Mouse (Mus musculus) naive thymus-derived CD4-positive, alpha-beta T cell, adult 2 months (primary cell): ENCODE measurements around the gene Brox.
A peak's percentile ranks its signal among the peaks of the same experiment; 100 is the strongest.
"Not testable (repeated sequence)": the region's sequence is repeated elsewhere in the genome, so short reads cannot be mapped to it uniquely, and the experiment has no call there.

ENCODE experiments used
- DNase-seq: peaks from one replicate; pipeline ENCODE4 v3.0.0-alpha.2; 2011; ENCODE audit warnings: low read depth

Brox gene

DNA sequence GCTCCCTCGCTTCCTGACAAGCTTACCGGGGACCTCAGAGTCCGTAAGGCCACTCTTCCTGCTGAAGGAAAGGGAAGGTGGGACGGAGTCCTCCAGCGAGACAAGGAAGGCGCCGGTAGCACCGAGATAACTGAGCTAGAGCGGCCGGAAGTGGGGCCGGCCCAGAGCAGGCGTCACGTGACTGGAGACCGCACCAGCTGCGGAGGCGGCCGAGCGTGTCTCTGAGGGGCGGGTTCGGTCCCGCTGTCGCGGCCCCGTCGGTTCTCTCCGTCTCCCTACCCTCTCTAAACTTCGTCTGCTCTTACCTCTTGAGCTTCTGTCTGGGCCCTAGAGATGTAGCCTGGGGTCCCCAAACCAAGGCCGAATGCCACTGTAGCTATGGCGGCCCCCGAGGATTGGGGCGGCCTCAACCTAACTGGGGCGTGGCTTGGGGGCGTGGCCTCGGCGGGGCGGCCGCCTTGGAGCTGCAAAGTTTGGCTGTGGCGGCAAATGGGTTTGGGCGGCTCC lies at the start of gene Brox:
TSS of gene Brox (minus strand) at position 393 of the 507 bp plus-strand sequence.
- DNase-seq = peak; percentile 93

DNA sequence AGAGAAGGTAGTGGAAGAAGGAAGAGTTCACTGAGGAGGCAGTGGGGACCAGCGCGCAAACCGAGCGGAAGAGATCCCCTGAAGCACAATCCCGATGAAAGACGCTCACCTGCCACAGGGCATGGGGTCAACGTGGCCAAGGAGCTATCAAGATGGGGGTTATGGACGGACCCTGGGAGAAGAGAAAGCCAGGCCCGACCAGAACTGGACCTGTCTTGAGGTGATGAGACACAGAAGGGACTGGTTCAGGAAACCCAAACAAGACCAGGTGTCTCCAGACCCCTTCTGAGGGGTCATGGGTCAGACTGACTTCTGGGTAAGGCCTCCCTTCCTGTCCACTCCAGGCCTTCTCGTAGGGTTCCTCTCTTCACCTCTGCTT lies 48.7 kb upstream of the Brox start:
- no peak for DNase-seq

DNA sequence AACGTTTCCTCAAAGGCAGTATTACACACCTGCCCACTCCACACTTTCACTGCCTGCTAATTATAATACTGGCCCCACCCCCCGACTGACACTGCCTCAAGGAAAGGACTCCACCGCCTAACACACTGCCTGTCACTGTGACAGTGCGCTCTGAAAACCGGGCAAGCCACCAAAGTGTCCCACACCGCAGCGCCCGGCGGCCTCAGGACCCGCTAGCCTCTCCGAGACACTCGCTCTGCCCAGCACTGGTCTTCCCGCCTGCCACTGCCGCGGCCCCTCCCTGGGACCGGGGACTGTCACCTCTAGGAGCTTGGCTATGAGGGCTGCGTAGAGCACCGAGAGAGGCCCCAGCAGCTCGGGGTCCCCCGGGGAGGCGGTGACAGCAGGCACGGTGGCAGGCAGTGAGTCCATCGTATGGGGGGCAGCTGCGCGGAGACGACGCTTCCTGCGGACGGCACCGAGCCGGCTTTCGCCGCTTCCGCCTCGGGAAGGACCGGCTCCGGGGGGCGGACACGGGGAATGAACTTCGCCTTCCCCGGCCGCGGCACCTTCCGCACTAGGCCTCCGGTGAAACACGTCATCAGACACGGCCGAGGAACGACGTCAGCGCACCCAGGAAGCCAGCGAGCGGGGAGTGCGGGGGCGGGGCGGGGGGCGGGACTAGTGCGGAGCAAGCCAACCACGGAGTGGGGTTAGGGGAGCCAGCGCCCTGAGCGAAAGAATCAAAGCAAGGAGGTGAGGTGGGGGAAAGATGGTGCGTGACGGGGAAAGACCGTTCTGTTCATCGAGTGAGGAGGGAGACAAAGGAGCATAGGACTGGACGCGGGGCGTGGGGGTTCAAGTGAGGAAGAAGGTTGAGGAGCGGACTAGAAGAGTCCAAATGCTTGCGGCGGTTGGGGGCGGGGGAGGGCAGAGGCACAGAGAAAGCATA lies 48.1 kb upstream of the Brox start:
- DNase-seq = peak; percentile 95

DNA sequence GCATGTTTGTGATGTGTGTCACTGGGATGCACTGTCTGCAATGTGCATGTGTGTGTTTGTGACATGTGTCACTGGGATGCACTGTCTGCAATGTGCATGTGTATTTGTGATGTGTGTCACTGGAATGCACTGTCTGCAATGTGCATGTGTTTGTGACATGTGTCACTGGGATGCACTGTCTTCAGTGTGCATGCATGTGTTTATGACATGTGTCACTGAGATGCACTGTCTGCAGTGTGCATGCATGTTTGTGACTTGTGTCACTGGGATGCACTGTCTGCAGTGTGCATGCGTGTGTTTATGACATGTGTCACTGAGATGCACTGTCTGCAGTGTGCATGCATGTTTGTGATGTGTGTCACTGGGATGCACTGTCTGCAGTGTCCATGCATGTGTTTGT lies 45.8 kb upstream of the Brox start:
- not testable (repeated sequence) for DNase-seq

DNA sequence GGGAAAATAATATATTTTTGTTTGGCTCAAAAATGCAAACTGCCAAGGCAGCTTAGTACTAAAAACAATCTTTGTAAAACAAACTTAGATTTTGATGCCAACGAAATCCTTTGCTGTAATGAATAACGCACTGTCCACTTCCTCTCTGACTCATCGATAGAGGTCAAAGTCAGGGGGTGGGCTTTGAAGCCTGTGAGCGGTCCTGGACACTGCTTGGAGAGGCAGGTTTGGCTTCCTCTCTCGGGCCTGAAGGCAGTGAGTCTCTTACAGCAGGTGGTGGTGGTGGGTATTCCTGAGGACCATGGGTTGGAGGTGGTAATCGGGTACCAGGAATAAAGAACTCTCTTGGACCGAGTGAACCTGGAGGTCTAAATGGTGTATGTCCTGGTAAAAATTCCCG lies 30.1 kb upstream of the Brox start:
- no peak for DNase-seq

DNA sequence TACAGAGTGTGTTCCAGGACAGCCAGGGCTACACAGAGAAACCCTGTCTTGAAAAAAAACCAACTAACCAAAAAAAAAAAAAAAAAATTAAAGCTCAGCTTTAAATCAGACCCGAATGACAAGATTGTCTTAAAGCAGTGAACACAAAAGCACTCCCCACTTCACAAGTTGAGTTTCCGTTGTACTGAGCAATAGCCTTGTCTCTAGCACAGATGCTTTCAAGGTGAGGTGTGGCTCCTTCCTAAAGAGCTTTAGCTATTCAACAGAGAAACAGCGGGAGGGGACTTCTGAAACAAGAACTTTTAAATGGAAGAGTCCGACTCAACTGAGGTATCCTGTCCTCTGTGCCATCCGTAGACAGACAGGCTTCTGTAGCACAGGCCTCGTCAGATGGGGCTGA lies 27.4 kb upstream of the Brox start:
- no peak for DNase-seq

DNA sequence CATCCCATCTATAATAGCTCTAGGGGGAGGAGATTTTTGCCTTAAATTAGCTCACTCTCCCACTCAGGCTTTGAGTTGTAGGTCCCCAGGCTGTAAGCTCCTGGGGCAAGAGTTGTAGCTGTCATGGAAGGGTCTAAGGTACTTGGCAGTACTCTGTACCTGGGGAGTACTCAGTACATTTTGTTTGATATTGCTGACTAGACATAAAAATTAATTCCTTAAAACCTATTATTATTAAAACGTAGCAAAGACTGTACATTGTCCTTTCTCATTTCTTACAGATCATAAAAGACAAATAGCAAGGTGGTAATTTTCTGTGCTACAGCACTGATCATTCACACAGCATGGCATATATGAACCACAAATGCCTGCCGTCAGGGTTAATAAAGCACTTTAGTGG lies 26.9 kb upstream of the Brox start:
- no peak for DNase-seq

DNA sequence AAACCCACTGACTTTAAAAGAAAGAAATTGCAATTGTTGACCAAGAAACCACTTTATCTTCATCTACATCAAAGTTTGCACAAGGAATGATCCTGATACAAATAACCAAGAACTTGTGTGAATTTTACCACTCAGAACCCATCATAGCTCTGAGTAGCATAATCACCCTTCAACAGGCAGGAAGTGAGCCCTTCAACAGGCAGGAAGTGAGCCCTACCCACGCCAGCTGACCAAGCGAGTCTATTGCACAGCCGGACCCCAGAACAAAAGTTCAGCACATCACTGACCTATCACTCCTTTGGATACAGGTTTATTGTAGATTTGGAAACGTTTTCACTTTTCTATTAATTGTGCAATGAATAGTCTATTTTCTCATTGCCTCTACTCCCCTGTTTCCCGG lies 25.4 kb upstream of the Brox start:
- DNase-seq = not testable (repeated sequence)

DNA sequence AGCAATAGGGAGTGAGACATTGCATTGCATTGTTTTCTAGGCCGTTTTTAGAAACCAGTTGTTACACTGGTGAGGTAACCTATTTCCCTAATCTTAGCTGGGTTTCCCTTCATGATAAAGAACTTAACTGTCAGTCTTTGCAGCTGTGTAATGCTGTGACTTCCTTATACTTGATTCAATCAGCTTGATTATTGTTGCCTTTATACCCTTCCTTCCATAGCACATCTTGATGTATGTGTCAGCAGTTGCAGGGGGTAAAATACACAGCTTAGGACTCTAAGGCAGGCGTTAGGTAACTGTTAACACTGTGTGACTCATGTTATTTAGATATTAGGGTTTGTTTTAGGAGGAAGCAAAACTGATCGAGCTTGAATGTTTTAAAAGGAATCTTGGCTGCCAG lies 23.6 kb upstream of the Brox start:
- DNase-seq = no peak

DNA sequence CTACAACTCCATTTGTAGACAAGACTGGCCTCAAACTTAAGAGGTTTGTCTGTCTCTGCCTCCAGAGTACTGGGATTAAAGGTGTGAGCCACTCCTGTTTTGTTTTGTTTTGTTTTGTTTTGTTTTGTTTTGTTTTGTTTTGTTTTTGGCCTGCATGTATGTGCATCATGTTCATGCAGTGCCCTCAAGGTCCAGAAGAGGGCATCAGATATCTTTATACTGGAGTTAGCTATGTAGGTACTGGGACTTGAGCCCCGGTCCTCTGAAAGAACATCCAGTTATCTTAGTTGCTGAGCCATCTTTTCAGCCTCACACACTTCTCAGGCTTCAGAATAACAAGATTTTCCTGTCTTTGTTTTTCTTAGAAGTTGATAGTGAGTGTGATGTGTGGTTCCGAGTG lies 18.7 kb upstream of the Brox start:
- DNase-seq = peak; percentile 25

DNA sequence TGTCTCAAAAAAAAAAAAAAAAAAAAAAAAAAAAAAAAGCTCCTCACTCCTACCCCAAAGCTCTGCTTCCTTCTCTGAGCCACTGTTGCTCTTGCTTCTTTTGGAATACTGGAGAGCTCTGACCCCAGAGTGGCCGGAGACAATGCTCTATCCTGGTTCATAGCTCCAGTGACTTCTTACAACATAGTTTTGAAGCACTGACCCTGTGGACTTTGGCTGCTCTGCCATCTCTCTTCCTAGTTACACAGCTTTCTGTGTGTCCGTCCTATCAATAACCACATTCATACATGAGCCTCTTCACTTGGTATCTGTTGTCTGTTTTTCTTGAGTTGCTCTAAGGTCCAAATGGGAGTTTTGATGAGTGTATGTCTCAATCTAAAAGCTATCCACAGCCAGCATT lies 15.0 kb upstream of the Brox start:
- no peak for DNase-seq

DNA sequence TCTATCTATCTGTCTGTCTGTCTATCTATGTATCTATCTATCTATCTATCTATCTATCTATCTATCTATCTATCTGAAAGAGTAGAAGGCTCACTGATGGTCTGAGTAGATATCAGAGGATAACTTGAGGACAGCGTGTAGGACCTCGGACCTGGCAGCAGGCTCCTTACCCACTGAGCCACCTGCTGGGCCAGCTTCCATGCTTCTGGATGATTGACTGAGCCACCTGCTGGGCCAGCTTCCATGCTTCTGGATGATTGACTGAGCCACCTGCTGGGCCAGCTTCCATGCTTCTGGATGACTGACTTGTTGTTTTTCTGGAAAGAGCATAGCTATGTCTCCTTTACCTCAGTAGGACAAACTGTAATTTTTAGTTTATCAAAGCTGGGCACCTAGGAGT lies 12.5 kb upstream of the Brox start:
- DNase-seq = not testable (repeated sequence)

DNA sequence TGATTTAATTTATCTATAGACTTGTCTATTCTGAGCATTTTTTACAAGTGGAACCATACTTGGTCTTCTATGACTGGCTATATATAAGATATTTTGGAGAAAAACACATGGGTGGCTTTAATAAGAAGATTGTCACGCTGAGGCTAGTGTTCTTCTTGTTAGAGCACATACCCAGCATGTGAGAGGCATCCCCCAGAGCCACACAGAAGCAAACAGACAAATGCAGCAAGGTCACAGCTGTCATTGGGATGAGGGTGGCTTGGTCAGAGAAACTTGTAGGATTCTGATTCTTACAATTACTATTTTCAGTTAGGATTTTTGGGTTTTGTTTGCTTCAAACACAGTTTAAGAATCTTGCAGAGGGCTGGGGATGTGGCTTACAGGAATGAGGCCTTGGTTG lies 11.4 kb upstream of the Brox start:
- no peak for DNase-seq

DNA sequence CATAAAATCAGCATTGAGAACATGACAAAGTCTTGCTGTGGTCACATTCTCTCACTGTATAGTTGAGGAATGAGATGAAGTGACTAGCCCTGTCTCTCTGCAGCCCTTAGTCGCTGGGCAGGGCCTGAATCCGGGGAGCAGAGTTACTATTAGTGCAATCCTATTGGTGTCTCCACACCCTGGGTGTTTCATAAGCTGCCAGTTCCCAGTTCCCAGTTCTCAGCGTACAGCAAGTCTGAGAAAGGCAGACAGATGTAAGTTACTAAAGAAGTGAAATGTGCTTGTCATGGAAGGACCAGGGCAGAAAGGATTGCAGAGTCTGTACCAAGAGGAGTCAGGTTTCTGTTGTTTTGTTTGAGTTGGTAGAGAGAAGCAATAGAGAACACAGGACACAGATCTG lies 10.5 kb upstream of the Brox start:
- DNase-seq = no peak

DNA sequence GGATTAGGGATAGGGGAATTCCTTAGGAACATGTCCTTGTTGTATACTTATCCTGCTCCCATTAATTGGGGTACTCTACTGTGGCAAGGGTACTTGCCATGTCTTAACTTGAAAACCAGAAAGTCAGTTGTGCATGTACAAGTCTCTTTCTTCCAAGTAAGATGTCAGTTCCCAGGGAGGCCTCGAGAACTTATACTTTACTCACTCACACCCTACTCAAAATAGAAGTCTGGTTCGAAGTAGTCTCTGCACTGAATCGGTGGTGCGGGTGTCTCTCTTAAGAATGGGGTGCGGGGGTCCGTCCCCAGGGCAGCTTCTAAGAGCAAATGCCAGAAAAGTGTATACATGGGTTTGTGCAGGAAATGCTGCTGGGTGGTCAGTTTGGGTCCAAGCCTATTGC lies 2.1 kb upstream of the Brox start:
- peak; percentile 92 for DNase-seq

DNA sequence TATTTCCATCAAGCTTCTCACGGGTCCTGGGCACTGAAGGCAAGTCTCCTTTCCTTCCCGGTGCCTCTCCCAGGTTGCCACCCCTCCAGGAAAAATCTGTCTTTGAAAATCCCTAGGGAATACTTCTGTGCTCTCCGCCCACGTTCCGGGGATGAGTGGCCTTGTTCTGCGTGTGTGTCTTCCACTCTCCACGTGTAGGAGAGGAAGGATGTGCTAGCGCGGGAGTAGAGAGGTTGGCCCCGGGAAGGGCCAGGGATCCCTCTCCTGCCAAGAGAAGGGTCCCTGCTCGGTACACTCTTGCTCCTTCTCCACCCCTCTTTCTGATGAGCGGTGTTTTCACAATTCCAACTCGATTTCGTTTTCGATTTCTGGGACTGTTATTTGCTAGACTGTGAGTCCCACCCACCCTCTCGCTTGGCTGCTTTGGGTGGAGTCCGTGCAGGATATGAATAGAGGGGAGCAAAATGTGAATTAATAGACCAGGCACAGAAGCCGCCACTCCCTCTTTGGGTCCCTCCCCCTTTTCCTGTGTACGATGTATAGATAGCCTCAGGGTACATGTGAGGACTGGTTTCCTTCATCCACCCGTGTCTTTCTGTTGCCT lies 919 bp upstream of the Brox start:
- DNase-seq = peak; percentile 59

DNA sequence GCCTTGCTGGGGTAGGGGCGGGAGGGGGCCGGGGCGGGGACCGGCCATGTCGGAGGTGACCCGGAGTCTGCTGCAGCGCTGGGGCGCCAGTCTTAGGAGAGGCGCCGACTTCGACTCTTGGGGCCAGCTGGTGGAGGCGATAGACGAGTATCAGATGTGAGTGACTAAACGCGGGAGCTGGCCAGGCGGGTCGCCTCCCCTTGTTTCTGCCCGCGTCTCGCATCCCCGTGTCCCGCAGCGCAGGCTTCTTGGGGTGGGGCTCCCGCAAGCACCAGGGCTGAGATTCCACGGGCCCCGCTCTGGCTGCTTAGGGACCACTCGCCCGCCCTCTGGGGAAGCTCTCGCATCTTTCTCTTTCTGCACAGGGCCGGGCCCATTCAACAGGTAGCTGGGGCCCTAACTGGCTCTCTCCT lies 410 bp upstream of the Brox start:
- peak; percentile 65 for DNase-seq

DNA sequence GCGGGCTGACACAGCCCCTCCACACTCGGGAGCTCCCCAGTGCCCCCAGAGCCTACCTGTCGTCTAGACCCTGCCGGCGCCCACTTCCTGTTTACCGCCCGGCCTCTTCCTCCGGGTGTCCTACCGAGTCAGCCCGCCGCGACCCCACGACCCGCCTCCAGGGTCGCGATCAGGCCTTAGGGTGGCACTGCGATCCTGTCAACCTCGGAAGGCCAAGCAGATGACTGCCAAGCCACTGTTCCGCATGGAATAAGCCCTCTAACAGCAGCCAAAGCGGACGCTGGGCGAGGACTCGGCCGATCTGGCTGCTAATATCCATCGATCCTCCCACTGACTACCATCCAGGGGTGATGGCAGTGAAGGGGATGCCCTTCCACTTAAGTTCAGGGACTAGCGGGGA lies 604 bp downstream of the Brox start, which contains the start of gene Aida:
TSS of gene Aida (plus strand) at position 126 of the 400 bp plus-strand sequence.
- DNase-seq = no peak

DNA sequence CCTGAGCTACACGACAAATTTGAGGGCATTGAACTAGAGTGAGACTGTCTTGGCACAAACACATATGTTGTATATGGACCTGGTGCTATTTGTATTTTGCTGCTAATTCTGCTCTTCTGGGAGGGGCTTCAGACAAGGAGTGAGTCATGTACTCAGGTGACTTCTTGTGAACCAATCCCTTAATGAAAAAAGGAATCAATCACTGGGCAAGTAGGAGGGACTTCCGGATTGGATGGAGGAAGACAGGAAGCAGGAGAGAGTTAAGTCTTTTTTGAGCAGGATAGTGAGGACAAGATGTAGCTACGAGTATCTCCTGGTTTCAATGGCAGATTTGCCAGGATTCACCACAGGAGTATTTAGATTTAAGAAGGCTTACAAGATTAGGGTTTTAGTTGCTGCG lies 7.5 kb downstream of the Brox start:
- DNase-seq = no peak

DNA sequence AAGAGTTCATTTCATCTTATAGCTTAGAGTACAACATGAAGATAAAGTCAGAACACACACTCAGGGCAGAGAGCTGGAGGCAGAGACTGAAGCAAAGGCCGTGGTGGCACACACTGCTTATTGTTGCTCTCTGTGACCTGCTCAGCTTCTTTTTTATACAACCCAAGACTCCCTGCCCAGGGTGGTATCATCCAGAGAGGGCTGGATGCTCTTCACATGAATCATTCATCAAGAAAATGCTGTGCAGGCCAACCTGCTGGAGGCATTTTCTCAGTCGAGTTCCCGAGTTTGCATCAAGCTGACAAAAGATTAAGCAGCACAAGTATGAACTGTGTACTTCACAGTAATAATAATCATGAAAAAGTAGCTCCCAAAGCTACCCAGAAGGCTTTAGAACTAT lies 8.7 kb downstream of the Brox start:
- no peak for DNase-seq

DNA sequence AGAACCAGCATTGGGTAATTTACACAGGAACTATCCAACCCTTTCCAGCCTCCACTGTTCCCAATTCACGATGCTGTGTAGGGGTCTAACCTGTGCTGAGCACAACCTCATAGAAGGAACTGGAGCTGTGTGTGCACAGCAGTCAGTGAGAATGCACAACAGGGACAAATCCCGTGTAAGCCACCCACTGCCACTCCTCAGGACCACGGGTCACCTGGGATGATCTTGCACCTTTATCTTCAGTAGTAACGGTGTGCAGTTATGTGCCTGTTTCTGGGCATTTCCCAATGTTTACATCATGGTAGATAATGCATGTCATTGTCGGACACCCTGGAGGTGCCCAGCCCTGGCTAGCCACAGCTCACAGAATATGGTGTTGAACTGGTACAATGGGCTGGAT lies 21.3 kb downstream of the Brox start:
- no peak for DNase-seq

DNA sequence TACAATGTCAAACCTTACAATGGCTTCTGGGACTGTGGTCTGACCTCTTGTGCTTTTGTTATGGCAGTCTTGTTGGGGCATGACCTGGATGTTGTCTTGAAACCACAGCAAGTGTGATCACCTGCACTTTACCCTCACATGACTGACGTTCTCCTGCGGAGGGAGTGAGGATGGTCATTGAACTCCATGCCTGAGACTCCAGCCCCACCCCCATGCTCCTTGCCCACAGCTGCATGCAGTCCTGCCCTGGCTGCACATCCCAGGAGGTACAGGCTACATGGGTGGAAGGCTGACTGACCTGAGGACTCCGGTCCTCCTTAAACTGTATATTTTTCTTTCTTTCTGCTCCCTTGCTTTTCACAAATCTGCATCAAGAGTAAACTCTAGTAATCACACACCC lies 22.7 kb downstream of the Brox start:
- no peak for DNase-seq
